Mouse (Mus musculus) ZHBTc4 (cell line): ENCODE measurements around the gene Ep400.
A peak's percentile ranks its signal among the peaks of the same experiment; 100 is the strongest.

Source experiments
- DNase-seq: peaks from one replicate; pipeline ENCODE4 v3.0.0-alpha.2; 2011; ENCODE audit warnings: low read depth, low spot score

The Ep400 gene

GRCm38 (mm10) chr5:110665486-110666121 is 104.9 kb downstream of the Ep400 start:
- DNase-seq = peak; percentile 67

GRCm38 (mm10) chr5:110664750-110665269 is 105.7 kb downstream of the Ep400 start:
- DNase-seq = no peak

GRCm38 (mm10) chr5:110664041-110664440 is 106.5 kb downstream of the Ep400 start:
- no peak for DNase-seq

GRCm38 (mm10) chr5:110659682-110660081 is 110.8 kb downstream of the Ep400 start:
- DNase-seq = no peak

GRCm38 (mm10) chr5:110653686-110654085 is 116.8 kb downstream of the Ep400 start:
- no peak for DNase-seq

- DNase-seq = peak; percentile 98
Observed at GRCm38 (mm10) chr5:110652719-110653648, 117.5 kb downstream of the Ep400 start, which contains the start of the genes Noc4l and Ddx51. TSS of gene Noc4l (minus strand) at chr5:110653417. TSS of gene Ddx51 (plus strand) at chr5:110653451.

- no peak for DNase-seq
Observed at GRCm38 (mm10) chr5:110646377-110646776, 124.1 kb downstream of the Ep400 start.

- peak; percentile 88 for DNase-seq
Observed at GRCm38 (mm10) chr5:110639459-110639858, 131.1 kb downstream of the Ep400 start.

- no peak for DNase-seq
Observed at GRCm38 (mm10) chr5:110638306-110639074, 132.0 kb downstream of the Ep400 start.

- peak; percentile 58 for DNase-seq
Observed at GRCm38 (mm10) chr5:110635951-110636707, 134.4 kb downstream of the Ep400 start.

- no peak for DNase-seq
Observed at GRCm38 (mm10) chr5:110629525-110630120, 140.9 kb downstream of the Ep400 start.

GRCm38 (mm10) chr5:110628156-110628555 is 142.4 kb downstream of the Ep400 start:
- no peak for DNase-seq

- no peak for DNase-seq
Observed at GRCm38 (mm10) chr5:110627351-110627750, 143.2 kb downstream of the Ep400 start.

- no peak for DNase-seq
Observed at GRCm38 (mm10) chr5:110624319-110624718, 146.2 kb downstream of the Ep400 start.

GRCm38 (mm10) chr5:110619226-110619625 is 151.3 kb downstream of the Ep400 start:
- no peak for DNase-seq
